10 mouse cellular contexts compared by ENCODE assay signal in genomic region chr11:113660213-113660612, GRCm38 (mm10). TPM values are rescaled to one million over a fixed set of nuclear protein-coding genes. Genes with fewer than 3 reads are reported as not detected.
DNase-seq lines count a peak whose midpoint lies in the region; ATAC-seq and TF ChIP-seq lines count a peak whose summit lies in the region.
"Not testable (repeated sequence)": the region's sequence is repeated elsewhere in the genome, so short reads cannot be mapped to it uniquely, and the experiment has no call there.
"Had no signal": no experiment of that assay in that cellular context is flagged by ENCODE, and none has a peak within 500 bp of the region (broad histone marks: within the 10 kb centered on the region; RNA-seq: fewer than 3 reads in every experiment).

No protein-coding gene starts in this region.

- H3K9me3 ChIP-seq in intestine, postnatal 0 days (ENCODE audit: control insufficient read depth); liver, embryonic 14.5 days (ENCODE audit: control insufficient read depth, low read length); midbrain, postnatal 0 days (ENCODE audit: low read length): not testable (repeated sequence)

- 97% methylated on average over 3 of the region's 3 CpGs for WGBS in intestine, postnatal 0 days
- 93% methylated on average over 3 of the region's 3 CpGs for WGBS in liver, embryonic 14.5 days (ENCODE audit: insufficient replicate concordance)
- WGBS in midbrain, postnatal 0 days = 100% methylated on average over 3 of the region's 3 CpGs

- not testable (repeated sequence) for H3K4me2 ChIP-seq in intestine, postnatal 0 days (replicated peaks; ENCODE audit: low read depth); liver, embryonic 14.5 days (ENCODE audit: low read depth); midbrain, postnatal 0 days (ENCODE audit: low read depth, low read length, poor library complexity, severe bottlenecking)

- not testable (repeated sequence) for H3K9ac ChIP-seq in intestine, postnatal 0 days (ENCODE audit: low read depth, low read length); liver, embryonic 14.5 days (replicated peaks); midbrain, postnatal 0 days (replicated peaks; ENCODE audit: low read length, poor library complexity, severe bottlenecking)

- not testable (repeated sequence) for H3K4me3 ChIP-seq in gastrocnemius, adult 2 months; intestine, postnatal 0 days (ENCODE audit: low read depth, low read length); liver, embryonic 14.5 days (ENCODE audit: insufficient read depth in 1 of 2, low read depth in 2 of 2, low read length in 2 of 2); midbrain, postnatal 0 days (ENCODE audit: low read depth, low read length)

- not testable (repeated sequence) for TF ChIP-seq EP300 in liver, embryonic 14.5 days (IDR thresholded peaks at IDR 0.05; ENCODE audit: low read depth)

- not testable (repeated sequence) for H3K27me3 ChIP-seq in intestine, postnatal 0 days (replicated peaks; ENCODE audit: control insufficient read depth, insufficient read depth, low read length); liver, embryonic 14.5 days (ENCODE audit: control insufficient read depth, insufficient read depth, low read length); midbrain, postnatal 0 days (ENCODE audit: insufficient read depth, low read length)

- H3K36me3 ChIP-seq in intestine, postnatal 0 days (ENCODE audit: control insufficient read depth, insufficient read depth) = peaks cover 76% of the 10 kb centered on the region
- peaks cover 98% of the 10 kb centered on the region for H3K36me3 ChIP-seq in liver, embryonic 14.5 days (replicated peaks; ENCODE audit: control insufficient read depth, insufficient read depth, low read depth)
- H3K36me3 ChIP-seq in midbrain, postnatal 0 days (ENCODE audit: insufficient read depth, low read length) = peaks cover 65% of the 10 kb centered on the region

- TF ChIP-seq CTCF in gastrocnemius, adult 2 months (IDR thresholded peaks at IDR 0.05) = peak; percentile 18
- TF ChIP-seq CTCF in intestine, postnatal 0 days (IDR thresholded peaks at IDR 0.05; ENCODE audit: low read depth) = 0 out of 2 replicates have a peak, but pooled peaks have one; percentile 25
- peak; percentile 36; the same call in 1 of the 2 replicates for TF ChIP-seq CTCF in liver, embryonic 14.5 days (IDR thresholded peaks at IDR 0.05; ENCODE audit: low read depth)
- peak; percentile 35 for TF ChIP-seq CTCF in midbrain, postnatal 0 days (IDR thresholded peaks at IDR 0.05)

- not testable (repeated sequence) for H3K4me1 ChIP-seq in intestine, postnatal 0 days (replicated peaks; ENCODE audit: control insufficient read depth, insufficient read depth, low read length); liver, embryonic 14.5 days (replicated peaks; ENCODE audit: control insufficient read depth in 2 of 2, insufficient read depth in 2 of 2, low read length in 1 of 2); midbrain, postnatal 0 days (ENCODE audit: insufficient read depth, low read length)

- intact Hi-C loops in gastrocnemius, adult 2 months (cut with DNase I) = not testable (repeated sequence)

- peak; percentile 37 for DNase-seq in CD4-positive, CD25-positive, alpha-beta regulatory T cell, adult 2 months (ENCODE audit: low read depth, low spot score)
- peak; percentile 37 for DNase-seq in R1 (ENCODE audit: low read depth, low spot score)
- DNase-seq in gastrocnemius, adult 2 months; liver, embryonic 14.5 days (ENCODE audit: low read depth in 3 of 3, low spot score in 3 of 3); midbrain, postnatal 0 days (ENCODE audit: low spot score): not testable (repeated sequence)

- not testable (repeated sequence) for H3K27ac ChIP-seq in gastrocnemius, adult 2 months; intestine, postnatal 0 days (ENCODE audit: low read depth, low read length); liver, embryonic 14.5 days; midbrain, postnatal 0 days (ENCODE audit: low read depth, low read length)

- not testable (repeated sequence) for ATAC-seq in intestine, postnatal 0 days; liver, embryonic 14.5 days (ENCODE audit: insufficient read depth); midbrain, postnatal 0 days (ENCODE audit: low FRiP score)

RNA-seq across cellular contexts. Expression of gene Slc39a11, which starts 10.3 kb away (rescaled TPM):
- total RNA-seq in gastrocnemius, adult 2 months (2021) = 1 to 10 TPM; 1.8 to 3.0 TPM
- polyA plus RNA-seq in intestine, postnatal 0 days (2015; fragmentation: Nextera tagmentation; extraction: Ambion mirVana) = 50.7 and 54.7 TPM in 2 replicates
- polyA plus RNA-seq in liver, embryonic 14.5 days (2012; rRNA removed) = 4.9 and 5.1 TPM in 2 replicates
- 10.1 and 10.2 TPM in 2 replicates for polyA plus RNA-seq in liver, embryonic 14.5 days (2014; fragmentation: Nextera tagmentation; extraction: Ambion mirVana)
- 56.0 and 62.5 TPM in 2 replicates for total RNA-seq in midbrain, postnatal 0 days (2014; rRNA removed)
- 35.9 and 40.4 TPM in 2 replicates for polyA plus RNA-seq in midbrain, postnatal 0 days (2015; fragmentation: Nextera tagmentation; extraction: Ambion mirVana)

RNA-seq across cellular contexts. Expression of gene Cog1, which starts 11.2 kb away (rescaled TPM):
- 10 to 100 TPM; 18.5 to 19.1 TPM for total RNA-seq in gastrocnemius, adult 2 months (2021)
- 19.6 and 20.9 TPM in 2 replicates for polyA plus RNA-seq in intestine, postnatal 0 days (2015; fragmentation: Nextera tagmentation; extraction: Ambion mirVana)
- polyA plus RNA-seq in liver, embryonic 14.5 days (2012; rRNA removed) = 12.0 and 12.9 TPM in 2 replicates
- 9.3 and 12.7 TPM in 2 replicates for polyA plus RNA-seq in liver, embryonic 14.5 days (2014; fragmentation: Nextera tagmentation; extraction: Ambion mirVana)
- total RNA-seq in midbrain, postnatal 0 days (2014; rRNA removed) = 55.8 and 59.0 TPM in 2 replicates
- polyA plus RNA-seq in midbrain, postnatal 0 days (2015; fragmentation: Nextera tagmentation; extraction: Ambion mirVana) = 28.3 and 31.3 TPM in 2 replicates

RNA-seq across cellular contexts. Expression of gene Fam104a, which starts 23.7 kb away (rescaled TPM):
- total RNA-seq in gastrocnemius, adult 2 months (2021) = 10 to 100 TPM; 29.0 to 33.0 TPM
- 40.0 and 41.9 TPM in 2 replicates for polyA plus RNA-seq in intestine, postnatal 0 days (2015; fragmentation: Nextera tagmentation; extraction: Ambion mirVana)
- 20.6 and 25.0 TPM in 2 replicates for polyA plus RNA-seq in liver, embryonic 14.5 days (2012; rRNA removed)
- polyA plus RNA-seq in liver, embryonic 14.5 days (2014; fragmentation: Nextera tagmentation; extraction: Ambion mirVana) = 44.5 and 46.8 TPM in 2 replicates
- 29.5 and 30.1 TPM in 2 replicates for total RNA-seq in midbrain, postnatal 0 days (2014; rRNA removed)
- polyA plus RNA-seq in midbrain, postnatal 0 days (2015; fragmentation: Nextera tagmentation; extraction: Ambion mirVana) = 46.3 and 48.7 TPM in 2 replicates

RNA-seq across cellular contexts. Expression of gene D11Wsu47e, which starts 24.0 kb away (rescaled TPM):
- total RNA-seq in gastrocnemius, adult 2 months (2021) = 1 to 10 TPM; 4.5 to 6.3 TPM
- polyA plus RNA-seq in intestine, postnatal 0 days (2015; fragmentation: Nextera tagmentation; extraction: Ambion mirVana) = 9.0 and 9.6 TPM in 2 replicates
- 5.8 and 8.0 TPM in 2 replicates for polyA plus RNA-seq in liver, embryonic 14.5 days (2012; rRNA removed)
- 7.8 and 9.2 TPM in 2 replicates for polyA plus RNA-seq in liver, embryonic 14.5 days (2014; fragmentation: Nextera tagmentation; extraction: Ambion mirVana)
- total RNA-seq in midbrain, postnatal 0 days (2014; rRNA removed) = 19.5 and 26.8 TPM in 2 replicates
- 27.8 and 27.9 TPM in 2 replicates for polyA plus RNA-seq in midbrain, postnatal 0 days (2015; fragmentation: Nextera tagmentation; extraction: Ambion mirVana)

RNA-seq across cellular contexts. Expression of gene Sstr2, which starts 41.1 kb away (rescaled TPM):
- not detected for total RNA-seq in gastrocnemius, adult 2 months (2021)
- 0.99 and 1.0 TPM in 2 replicates for polyA plus RNA-seq in intestine, postnatal 0 days (2015; fragmentation: Nextera tagmentation; extraction: Ambion mirVana)
- 2.8 and 3.5 TPM in 2 replicates for polyA plus RNA-seq in liver, embryonic 14.5 days (2012; rRNA removed)
- 3.6 and 3.8 TPM in 2 replicates for polyA plus RNA-seq in liver, embryonic 14.5 days (2014; fragmentation: Nextera tagmentation; extraction: Ambion mirVana)
- total RNA-seq in midbrain, postnatal 0 days (2014; rRNA removed) = 16.4 and 26.3 TPM in 2 replicates
- polyA plus RNA-seq in midbrain, postnatal 0 days (2015; fragmentation: Nextera tagmentation; extraction: Ambion mirVana) = 8.8 and 10.2 TPM in 2 replicates
- total RNA-seq: heart, adult 18-20 months; heart, postnatal 14 days had no signal
- polyA plus RNA-seq: erythroblast, embryonic 14.5 days; G1E had no signal
